Mouse (Mus musculus): ENCODE results near the gene Nanog. TPM values are rescaled to one million over a fixed set of nuclear protein-coding genes. Genes with fewer than 3 reads are reported as not detected.
A peak's percentile ranks its signal among the peaks of the same experiment; 100 is the strongest.
"Not testable (repeated sequence)": the region's sequence is repeated elsewhere in the genome, so short reads cannot be mapped to it uniquely, and the experiment has no call there.

Gene Nanog
- polyA plus RNA-seq, 1 experiment from 2014 or later, result not detected

DNA sequence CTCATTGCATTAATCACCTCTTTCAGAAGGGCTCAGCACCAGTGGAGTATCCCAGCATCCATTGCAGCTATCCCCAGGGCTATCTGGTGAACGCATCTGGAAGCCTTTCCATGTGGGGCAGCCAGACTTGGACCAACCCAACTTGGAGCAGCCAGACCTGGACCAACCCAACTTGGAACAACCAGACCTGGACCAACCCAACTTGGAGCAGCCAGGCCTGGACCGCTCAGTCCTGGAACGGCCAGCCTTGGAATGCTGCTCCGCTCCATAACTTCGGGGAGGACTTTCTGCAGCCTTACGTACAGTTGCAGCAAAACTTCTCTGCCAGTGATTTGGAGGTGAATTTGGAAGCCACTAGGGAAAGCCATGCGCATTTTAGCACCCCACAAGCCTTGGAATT, 5.8 kb downstream of the Nanog start:
- not testable (repeated sequence) for H3K4me2 ChIP-seq (ENCODE audit: low read depth, low read length); H3K9ac ChIP-seq (ENCODE audit: low read depth, low read length); ATAC-seq (ENCODE audit: low read depth); H3K27ac ChIP-seq (ENCODE audit: low read length); H3K4me1 ChIP-seq (ENCODE audit: control insufficient read depth, low read depth, low read length); H3K27me3 ChIP-seq (ENCODE audit: control insufficient read depth, insufficient read depth, low read depth, low read length); H3K4me3 ChIP-seq (ENCODE audit: low read depth, low read length); H3K36me3 ChIP-seq (ENCODE audit: control insufficient read depth, insufficient read depth); H3K9me3 ChIP-seq (replicated peaks; ENCODE audit: control insufficient read depth, low read length)
- 75% methylated on average over 7 of the region's 7 CpGs for WGBS (ENCODE audit: insufficient replicate concordance)

DNA sequence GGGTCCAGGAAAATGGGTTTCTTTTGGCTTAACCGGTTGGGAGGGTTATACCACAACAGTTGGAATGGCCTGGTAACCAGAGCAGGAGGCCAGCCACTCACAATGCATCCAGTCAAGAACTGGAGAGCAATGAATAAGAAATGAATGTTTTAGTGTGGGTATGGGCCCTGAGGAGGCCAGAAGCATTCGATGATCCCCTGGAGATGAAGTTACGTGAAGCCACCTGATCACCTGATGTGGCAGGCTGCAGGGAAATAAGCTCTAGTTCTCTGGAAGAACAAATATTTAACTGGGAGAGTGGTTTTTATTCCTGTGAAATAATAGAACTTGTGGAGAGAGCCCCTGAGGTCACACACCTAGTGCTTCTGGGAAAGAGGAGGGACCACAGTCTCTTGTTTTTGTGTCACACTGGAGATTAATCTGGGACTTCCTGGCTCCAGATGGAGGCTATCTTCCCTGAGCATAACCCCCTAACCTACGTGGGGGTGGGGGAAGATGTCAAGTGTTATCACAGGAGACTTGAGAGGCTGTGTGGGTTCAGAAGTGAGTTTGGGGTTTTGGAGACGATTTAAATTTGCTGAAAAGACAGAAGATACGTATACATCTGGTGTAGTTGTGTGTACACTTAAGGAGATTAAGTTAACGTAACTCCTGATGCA, 7.5 kb downstream of the Nanog start:
- no peak for ATAC-seq (ENCODE audit: low read depth)
- 35% methylated on average over 7 of the region's 7 CpGs for WGBS (ENCODE audit: insufficient replicate concordance)

DNA sequence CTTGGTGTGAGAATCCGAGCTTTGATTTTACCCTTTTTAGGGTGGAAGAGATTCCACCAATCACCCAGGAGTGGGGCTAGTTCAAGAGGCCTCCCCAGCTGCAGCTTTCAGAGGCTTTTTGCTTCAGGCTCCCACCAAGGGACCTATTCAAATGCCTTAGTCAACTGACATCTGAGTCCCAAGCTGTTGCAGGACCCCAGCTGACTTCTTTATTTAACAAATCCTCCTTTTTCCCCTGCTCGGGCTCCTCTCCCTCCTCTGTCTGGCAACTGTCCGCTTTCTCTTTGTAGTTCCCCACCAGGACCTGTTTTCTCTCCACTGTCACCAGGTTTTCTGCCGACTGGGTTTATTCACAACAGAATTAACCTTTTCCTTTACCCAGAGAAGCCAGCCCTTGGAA, 8.6 kb downstream of the Nanog start:
- Histone ChIP-seq H3K9me3 (replicated peaks; ENCODE audit: control insufficient read depth, low read length) (no peaks in the 10 kb centered on the region), H3K27ac (ENCODE audit: low read length) (no peak overlapping the region), H3K9ac (ENCODE audit: low read depth, low read length) (no peak overlapping the region), H3K4me1 (ENCODE audit: control insufficient read depth, low read depth, low read length) (no peaks in the 10 kb centered on the region), H3K4me3 (ENCODE audit: low read depth, low read length) (no peak overlapping the region), H3K4me2 (ENCODE audit: low read depth, low read length) (no peak overlapping the region), H3K36me3 (ENCODE audit: control insufficient read depth, insufficient read depth) (no peaks in the 10 kb centered on the region), H3K27me3 (ENCODE audit: control insufficient read depth, insufficient read depth, low read depth, low read length) (no peaks in the 10 kb centered on the region)
- ATAC-seq (ENCODE audit: low read depth), result no peak
- WGBS (ENCODE audit: insufficient replicate concordance), result 27% methylated on average over 4 of the region's 4 CpGs

More for the DNA sequence above, 7.5 kb downstream of the Nanog start:
- no peaks in the 10 kb centered on the region for H3K36me3 ChIP-seq (ENCODE audit: control insufficient read depth, insufficient read depth)
- H3K27ac ChIP-seq (ENCODE audit: low read length), result no peak overlapping the region
- no peak overlapping the region for H3K9ac ChIP-seq (ENCODE audit: low read depth, low read length)
- H3K4me2 ChIP-seq (ENCODE audit: low read depth, low read length), result no peak overlapping the region
- no peaks in the 10 kb centered on the region for H3K4me1 ChIP-seq (ENCODE audit: control insufficient read depth, low read depth, low read length)
- H3K9me3 ChIP-seq (replicated peaks; ENCODE audit: control insufficient read depth, low read length), result no peaks in the 10 kb centered on the region
- H3K27me3 ChIP-seq (ENCODE audit: control insufficient read depth, insufficient read depth, low read depth, low read length), result no peaks in the 10 kb centered on the region
- H3K4me3 ChIP-seq (ENCODE audit: low read depth, low read length), result no peak overlapping the region

DNA sequence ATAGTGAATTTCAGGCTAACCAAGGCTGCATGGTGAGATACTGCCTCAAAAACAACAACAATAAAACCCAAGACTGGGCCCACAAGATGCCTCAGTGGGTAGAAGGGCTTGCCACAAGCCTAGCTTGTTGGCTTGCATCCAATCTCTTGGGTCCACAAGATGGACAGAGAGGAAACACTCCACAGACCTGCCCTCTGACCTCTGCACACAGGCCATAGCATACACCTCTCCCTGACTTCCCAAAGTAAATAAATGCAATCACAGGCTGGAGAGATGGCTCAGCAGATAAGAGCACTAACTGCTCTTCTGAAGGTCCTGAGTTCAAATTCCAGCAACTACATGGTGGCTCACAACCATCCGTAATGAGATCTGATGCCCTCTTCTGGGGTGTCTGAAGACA, 10.9 kb downstream of the Nanog start:
- not testable (repeated sequence) for H3K4me2 ChIP-seq (ENCODE audit: low read depth, low read length); H3K27ac ChIP-seq (ENCODE audit: low read length); H3K4me1 ChIP-seq (ENCODE audit: control insufficient read depth, low read depth, low read length); H3K36me3 ChIP-seq (ENCODE audit: control insufficient read depth, insufficient read depth); H3K9me3 ChIP-seq (replicated peaks; ENCODE audit: control insufficient read depth, low read length); H3K27me3 ChIP-seq (ENCODE audit: control insufficient read depth, insufficient read depth, low read depth, low read length); H3K4me3 ChIP-seq (ENCODE audit: low read depth, low read length); H3K9ac ChIP-seq (ENCODE audit: low read depth, low read length)
- 68% methylated on average over 1 of the region's 1 CpGs for WGBS (ENCODE audit: insufficient replicate concordance)
- ATAC-seq (ENCODE audit: low read depth), result peak; percentile 69

DNA sequence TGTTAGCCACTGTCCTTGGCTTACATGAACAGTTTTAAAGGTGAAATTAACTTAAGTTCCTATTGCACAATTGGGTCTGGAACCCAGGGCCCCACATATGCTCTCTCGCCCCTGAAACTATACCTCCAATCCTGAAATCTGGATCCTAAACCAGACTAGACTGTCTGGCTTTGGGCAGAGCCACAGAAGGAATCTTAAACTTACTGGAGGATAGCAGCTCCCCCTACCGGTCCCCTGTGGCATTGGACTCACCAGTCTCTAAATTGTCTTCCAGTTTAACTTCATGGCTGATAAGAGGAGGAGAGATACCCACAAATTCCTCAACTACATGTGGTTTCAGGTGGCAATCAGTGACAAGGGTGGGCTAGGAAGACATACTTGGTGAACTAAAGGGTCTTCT, 12.7 kb downstream of the Nanog start:
- Histone ChIP-seq H3K27ac (ENCODE audit: low read length) (no peak overlapping the region), H3K27me3 (ENCODE audit: control insufficient read depth, insufficient read depth, low read depth, low read length) (no peaks in the 10 kb centered on the region), H3K4me3 (ENCODE audit: low read depth, low read length) (no peak overlapping the region), H3K4me1 (ENCODE audit: control insufficient read depth, low read depth, low read length) (no peaks in the 10 kb centered on the region), H3K9me3 (replicated peaks; ENCODE audit: control insufficient read depth, low read length) (no peaks in the 10 kb centered on the region), H3K9ac (ENCODE audit: low read depth, low read length) (no peak overlapping the region), H3K36me3 (ENCODE audit: control insufficient read depth, insufficient read depth) (no peaks in the 10 kb centered on the region), H3K4me2 (ENCODE audit: low read depth, low read length) (no peak overlapping the region)
- WGBS (ENCODE audit: insufficient replicate concordance), result 12% methylated on average over 2 of the region's 2 CpGs
- ATAC-seq (ENCODE audit: low read depth), result no peak

DNA sequence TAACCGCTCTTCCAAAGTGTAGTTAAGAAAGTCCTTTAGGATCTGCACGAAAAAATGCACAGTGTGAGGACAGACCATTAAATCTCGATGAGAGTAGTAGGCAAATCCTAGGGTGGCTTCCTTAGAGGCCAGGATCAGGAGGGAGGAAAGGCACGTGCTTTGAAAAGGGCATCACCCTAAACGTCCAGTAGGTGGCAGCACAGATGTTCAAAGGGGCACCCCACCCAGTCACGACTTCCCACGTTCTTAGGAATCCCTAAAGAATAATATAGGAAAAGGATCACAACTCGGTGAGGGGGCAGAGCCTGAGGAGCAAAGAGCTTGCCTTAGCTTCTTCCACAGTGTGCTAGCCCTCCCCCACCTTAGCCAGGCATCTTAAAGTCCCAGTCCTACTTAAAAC, 32.7 kb downstream of the Nanog start:
- 11% methylated on average over 8 of the region's 8 CpGs for WGBS (ENCODE audit: insufficient replicate concordance)
- peaks cover 5% of the 10 kb centered on the region; the same call in 1 of the 2 replicates for H3K4me1 ChIP-seq (ENCODE audit: control insufficient read depth, low read depth, low read length)
- H3K9me3 ChIP-seq (replicated peaks; ENCODE audit: control insufficient read depth, low read length), result no peaks in the 10 kb centered on the region
- 0 out of 2 replicates have a peak overlapping the region, but pooled peaks have one; percentile 13 for H3K4me2 ChIP-seq (ENCODE audit: low read depth, low read length)
- no peak overlapping the region for H3K9ac ChIP-seq (ENCODE audit: low read depth, low read length)
- no peaks in the 10 kb centered on the region for H3K36me3 ChIP-seq (ENCODE audit: control insufficient read depth, insufficient read depth)
- no peak overlapping the region for H3K27ac ChIP-seq (ENCODE audit: low read length)
- ATAC-seq (ENCODE audit: low read depth), result peak; percentile 43; the same call in 1 of the 2 replicates
- no peak overlapping the region for H3K4me3 ChIP-seq (ENCODE audit: low read depth, low read length)
- peaks cover 31% of the 10 kb centered on the region for H3K27me3 ChIP-seq (ENCODE audit: control insufficient read depth, insufficient read depth, low read depth, low read length)

DNA sequence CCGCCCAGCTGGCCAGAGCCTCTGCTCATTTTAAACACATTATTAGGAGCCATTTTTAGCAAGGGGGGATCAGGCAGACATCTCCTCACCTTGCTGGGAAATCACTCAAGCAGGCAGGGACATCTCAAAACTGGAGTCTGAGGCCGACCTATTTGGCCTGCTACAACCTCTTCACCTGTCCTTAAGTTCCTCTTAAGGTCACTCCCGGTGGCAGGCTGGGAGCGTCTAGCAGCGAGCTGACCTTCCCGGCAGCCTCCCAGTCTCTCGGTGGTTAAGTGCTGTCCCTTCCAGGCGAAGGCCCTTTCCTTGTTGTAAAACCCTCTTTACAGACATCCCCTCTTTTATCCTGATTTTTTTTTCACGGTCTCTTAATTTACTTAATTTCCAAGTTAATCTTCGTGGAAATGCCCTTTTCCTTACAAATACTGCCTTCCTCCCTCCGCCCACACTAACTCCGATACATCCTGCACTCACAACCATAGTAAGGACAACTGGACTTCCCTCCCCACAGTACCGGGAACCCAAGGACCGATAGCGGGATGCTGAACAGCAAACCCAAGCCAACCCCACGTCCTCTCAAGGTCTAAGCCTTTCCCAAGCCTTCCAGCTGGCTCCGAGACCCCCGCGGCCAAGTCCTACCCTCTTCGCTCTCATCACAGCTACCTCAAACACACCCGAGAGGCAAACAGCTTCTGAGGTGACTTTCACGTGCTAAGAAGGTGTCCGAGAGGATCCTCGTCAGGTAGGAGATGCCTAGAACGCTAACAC, 34.4 kb downstream of the Nanog start:
- Histone ChIP-seq H3K36me3 (ENCODE audit: control insufficient read depth, insufficient read depth) (no peaks in the 10 kb centered on the region), H3K4me3 (ENCODE audit: low read depth, low read length) (peak overlapping the region; percentile 54), H3K9ac (ENCODE audit: low read depth, low read length) (peak overlapping the region; percentile 46; the same call in 1 of the 2 replicates), H3K27me3 (ENCODE audit: control insufficient read depth, insufficient read depth, low read depth, low read length) (peaks cover 31% of the 10 kb centered on the region), H3K4me1 (ENCODE audit: control insufficient read depth, low read depth, low read length) (peaks cover 5% of the 10 kb centered on the region; the same call in 1 of the 2 replicates), H3K4me2 (ENCODE audit: low read depth, low read length) (peak overlapping the region; percentile 45), H3K27ac (ENCODE audit: low read length) (no peak overlapping the region), H3K9me3 (replicated peaks; ENCODE audit: control insufficient read depth, low read length) (no peaks in the 10 kb centered on the region)
- no peak for ATAC-seq (ENCODE audit: low read depth)
- 7% methylated on average over 25 of the region's 25 CpGs for WGBS (ENCODE audit: insufficient replicate concordance)

DNA sequence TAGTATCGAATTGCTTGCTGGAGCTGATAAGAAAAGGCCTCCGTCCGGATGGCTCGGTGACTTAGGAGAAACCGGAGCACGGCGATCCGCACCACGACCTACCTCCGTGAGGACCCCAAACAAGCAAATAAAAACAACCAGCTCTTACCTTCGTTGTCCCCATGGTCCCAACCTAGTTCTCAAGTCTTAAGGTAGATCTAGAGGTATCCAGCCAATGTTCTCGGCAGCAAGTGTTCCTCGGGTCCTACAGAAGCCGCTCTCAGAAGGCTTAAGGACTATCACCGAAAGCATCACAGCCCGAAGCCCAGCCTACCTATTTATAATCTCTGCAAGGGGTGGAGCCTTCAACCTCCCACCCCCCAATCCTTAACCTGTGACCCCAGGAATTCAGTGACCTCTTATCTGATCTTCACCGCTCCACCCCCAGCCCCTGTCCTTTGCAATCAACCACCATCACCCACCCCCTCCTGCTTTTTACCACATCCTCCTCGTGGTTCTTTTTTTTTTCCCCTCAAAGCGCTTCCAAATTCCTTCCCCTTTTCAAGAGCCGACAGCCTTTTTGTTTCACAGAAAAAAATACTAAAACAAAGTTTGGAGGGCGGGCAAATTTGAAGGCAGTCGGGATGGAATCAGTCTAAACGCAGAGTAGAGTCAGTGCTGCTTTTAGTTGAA, 35.1 kb downstream of the Nanog start:
- under 1% methylated on average over 23 of the region's 23 CpGs for WGBS (ENCODE audit: insufficient replicate concordance)
- peak overlapping the region; percentile 54 for H3K4me3 ChIP-seq (ENCODE audit: low read depth, low read length)
- ATAC-seq (ENCODE audit: low read depth), result no peak
- peaks cover 31% of the 10 kb centered on the region for H3K27me3 ChIP-seq (ENCODE audit: control insufficient read depth, insufficient read depth, low read depth, low read length)
- no peak overlapping the region for H3K27ac ChIP-seq (ENCODE audit: low read length)
- H3K36me3 ChIP-seq (ENCODE audit: control insufficient read depth, insufficient read depth), result no peaks in the 10 kb centered on the region
- H3K4me1 ChIP-seq (ENCODE audit: control insufficient read depth, low read depth, low read length), result peaks cover 5% of the 10 kb centered on the region; the same call in 1 of the 2 replicates
- H3K9me3 ChIP-seq (replicated peaks; ENCODE audit: control insufficient read depth, low read length), result no peaks in the 10 kb centered on the region
- peak overlapping the region; percentile 46; the same call in 1 of the 2 replicates for H3K9ac ChIP-seq (ENCODE audit: low read depth, low read length)
- H3K4me2 ChIP-seq (ENCODE audit: low read depth, low read length), result peak overlapping the region; percentile 45

DNA sequence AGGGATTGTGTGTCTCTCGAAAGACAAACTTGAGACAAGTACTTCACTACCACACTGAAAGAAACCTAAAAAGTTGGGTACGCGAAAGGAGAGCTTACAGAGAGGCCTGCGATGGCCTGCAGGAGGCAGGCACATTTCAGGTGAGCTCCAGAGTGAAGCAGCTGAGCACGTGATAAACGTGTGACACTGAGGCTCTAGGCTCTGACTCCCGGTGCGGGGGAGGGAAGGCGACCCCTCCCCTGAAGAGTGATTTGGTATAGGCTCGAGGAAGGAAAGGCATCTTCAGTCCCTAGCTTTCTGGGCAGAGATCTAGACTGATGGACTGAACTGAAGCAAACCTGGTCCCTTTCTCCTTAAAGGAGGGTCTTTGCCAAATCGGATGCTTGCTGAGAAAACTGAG, 36.1 kb downstream of the Nanog start:
- H3K9ac ChIP-seq (ENCODE audit: low read depth, low read length), result no peak overlapping the region
- no peaks in the 10 kb centered on the region for H3K9me3 ChIP-seq (replicated peaks; ENCODE audit: control insufficient read depth, low read length)
- H3K27me3 ChIP-seq (ENCODE audit: control insufficient read depth, insufficient read depth, low read depth, low read length), result peaks cover 31% of the 10 kb centered on the region
- H3K27ac ChIP-seq (ENCODE audit: low read length), result no peak overlapping the region
- H3K4me2 ChIP-seq (ENCODE audit: low read depth, low read length), result no peak overlapping the region
- ATAC-seq (ENCODE audit: low read depth), result no peak
- 27% methylated on average over 11 of the region's 11 CpGs for WGBS (ENCODE audit: insufficient replicate concordance)
- peaks cover 5% of the 10 kb centered on the region; the same call in 1 of the 2 replicates for H3K4me1 ChIP-seq (ENCODE audit: control insufficient read depth, low read depth, low read length)
- no peak overlapping the region for H3K4me3 ChIP-seq (ENCODE audit: low read depth, low read length)
- H3K36me3 ChIP-seq (ENCODE audit: control insufficient read depth, insufficient read depth), result no peaks in the 10 kb centered on the region
